Mouse (Mus musculus) 3T3-L1 (cell line): ENCODE measurements at regions not wholly inside any gene's neighbourhood (a gene's known extent, or its start where the extent isn't known, plus 50 kb on each side); places are given as distances from the start of the nearest gene placed in this dataset.
A peak's percentile ranks its signal among the peaks of the same experiment; 100 is the strongest.

Experiments used
- DNase-seq: peaks from one replicate; pipeline ENCODE4 v3.0.0-alpha.2; 2015; ENCODE audit warnings: low read depth, low spot score

DNA sequence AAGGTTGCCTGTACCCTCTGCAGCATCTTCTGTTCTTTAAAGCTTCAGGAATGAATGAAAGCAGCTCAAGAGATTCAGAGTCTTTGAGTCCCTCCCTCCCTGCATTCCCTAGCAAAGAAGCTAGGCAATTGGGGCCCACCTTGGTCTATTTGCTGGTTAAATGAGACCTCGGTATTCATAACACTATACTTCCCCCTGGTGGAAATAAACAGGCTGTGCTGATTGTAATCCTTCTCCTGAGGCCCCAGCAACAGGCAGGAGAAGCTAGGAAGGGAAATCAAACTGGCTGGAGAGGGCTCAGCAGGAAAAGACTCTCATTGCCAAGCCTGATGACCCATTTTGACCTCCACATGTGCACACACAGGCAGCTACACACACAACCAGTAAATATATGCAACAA, 137.1 kb downstream of the Sh3bp4 start:
- peak; percentile 65 for DNase-seq

DNA sequence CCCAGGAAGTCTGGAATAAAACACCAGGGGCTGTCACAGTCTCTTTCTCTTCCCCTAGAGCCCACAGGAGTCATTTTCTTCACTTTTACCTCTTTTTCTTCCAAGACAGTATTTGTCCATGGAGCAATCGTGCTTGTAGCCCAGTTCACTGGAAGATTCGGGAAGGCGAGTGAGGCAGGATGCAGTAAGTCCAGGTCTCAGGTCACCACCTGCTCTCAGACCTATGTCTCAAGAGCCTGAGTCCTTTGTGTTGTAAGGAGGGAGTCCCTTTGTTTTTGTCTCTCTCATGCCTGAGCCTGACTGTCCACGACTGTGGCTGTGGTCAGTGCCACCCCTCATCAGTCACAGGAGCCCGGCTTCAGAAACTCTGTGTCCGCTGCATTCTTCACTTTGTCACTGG, 140.9 kb downstream of the Sh3bp4 start:
- DNase-seq = no peak

DNA sequence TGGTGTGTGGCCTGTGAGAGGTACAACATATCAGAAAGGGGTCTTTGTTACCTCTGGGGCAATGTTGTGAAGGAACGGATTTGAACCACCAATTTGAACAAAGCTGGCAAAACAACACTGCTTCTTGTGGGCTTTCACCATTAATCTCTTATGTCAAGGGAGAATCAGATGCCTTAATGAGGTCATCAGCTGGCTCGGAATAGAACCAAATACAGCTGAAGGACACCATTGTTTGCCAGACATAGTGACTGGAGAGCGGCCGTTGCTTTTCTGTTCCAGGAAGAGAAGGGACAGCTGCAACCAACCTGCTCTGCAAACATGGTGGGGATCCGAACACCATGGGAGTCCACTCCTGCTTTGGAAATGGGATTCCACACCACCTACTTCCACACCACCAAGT, 158.2 kb downstream of the Sh3bp4 start:
- no peak for DNase-seq

DNA sequence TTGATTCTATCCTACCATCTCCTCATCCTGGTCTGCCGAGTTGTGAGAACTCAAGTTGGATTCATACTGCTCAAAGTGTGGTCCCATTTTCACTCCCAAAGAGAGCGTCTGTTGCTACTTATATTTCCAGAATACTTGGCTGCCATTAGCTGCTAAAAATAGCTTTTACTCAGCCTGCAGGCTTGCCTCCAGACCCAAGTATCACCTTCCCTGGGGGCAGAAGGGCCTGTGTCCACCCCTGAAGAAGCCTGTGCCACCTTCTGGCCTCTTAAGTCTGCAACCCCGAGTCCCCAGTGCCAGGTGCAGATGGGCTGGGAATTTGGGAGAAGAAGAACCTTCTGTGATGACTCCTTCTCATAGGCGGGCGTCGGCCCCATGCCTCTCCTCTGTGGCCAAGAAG, 161.5 kb downstream of the Sh3bp4 start:
- peak; percentile 26 for DNase-seq

DNA sequence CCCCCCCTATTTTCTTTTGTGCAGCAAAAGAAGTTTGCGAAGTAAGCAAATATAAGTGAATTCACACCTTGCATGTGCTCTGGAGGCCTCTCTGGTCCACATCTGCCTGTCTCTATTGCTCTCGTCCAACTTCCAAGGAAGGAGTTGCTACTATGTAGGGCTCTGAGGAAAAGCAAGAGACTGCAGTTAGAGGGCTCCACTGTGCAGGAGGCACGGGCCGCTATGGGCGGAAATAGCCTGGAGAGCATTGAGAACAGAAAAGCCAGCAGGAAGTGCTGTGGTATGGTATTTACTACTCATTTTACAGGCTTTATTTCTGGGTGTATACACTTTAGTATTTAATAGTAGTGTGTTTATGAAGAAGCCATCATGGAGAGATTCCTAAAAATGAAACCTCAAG, 162.2 kb downstream of the Sh3bp4 start:
- peak; percentile 11 for DNase-seq

DNA sequence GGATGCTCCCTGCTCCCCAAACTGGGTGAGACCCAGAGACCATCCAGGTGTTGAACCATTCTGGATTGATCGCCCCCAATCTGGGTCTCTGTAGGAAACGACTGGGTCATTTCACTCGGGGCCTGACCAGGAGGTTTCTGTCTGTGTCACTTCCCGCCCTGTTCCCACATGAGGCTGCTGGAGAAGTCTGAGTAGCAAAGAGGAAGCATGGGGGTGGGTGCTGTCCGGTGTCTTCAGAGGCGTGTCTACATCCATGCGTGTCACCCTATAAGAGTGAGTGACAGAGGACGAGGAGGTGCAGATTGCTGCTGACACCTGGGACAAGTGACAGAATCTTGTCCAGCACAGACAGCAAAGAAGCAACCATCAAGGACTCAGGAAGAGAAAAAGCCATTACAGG, 164.7 kb downstream of the Sh3bp4 start:
- no peak for DNase-seq

DNA sequence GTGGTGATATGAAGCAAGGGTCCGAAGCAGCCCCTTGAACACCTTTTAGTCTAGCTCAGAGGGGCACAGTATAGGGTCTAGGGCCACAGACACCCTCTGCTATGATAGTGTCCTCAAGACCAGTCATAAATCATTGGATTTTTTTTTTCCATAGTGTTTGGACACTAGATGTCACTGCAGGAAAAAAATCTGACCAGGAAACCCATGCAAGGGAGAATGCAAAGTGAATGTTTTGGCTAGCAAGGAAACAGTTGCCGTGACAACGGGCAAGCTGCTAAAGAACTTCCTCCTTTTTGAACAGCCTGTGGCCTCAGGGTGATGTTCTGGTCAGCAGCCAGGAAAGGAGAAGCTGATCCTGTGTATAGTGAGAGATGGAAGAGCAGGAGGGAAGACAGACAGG, 165.1 kb downstream of the Sh3bp4 start:
- peak; percentile 92 for DNase-seq

DNA sequence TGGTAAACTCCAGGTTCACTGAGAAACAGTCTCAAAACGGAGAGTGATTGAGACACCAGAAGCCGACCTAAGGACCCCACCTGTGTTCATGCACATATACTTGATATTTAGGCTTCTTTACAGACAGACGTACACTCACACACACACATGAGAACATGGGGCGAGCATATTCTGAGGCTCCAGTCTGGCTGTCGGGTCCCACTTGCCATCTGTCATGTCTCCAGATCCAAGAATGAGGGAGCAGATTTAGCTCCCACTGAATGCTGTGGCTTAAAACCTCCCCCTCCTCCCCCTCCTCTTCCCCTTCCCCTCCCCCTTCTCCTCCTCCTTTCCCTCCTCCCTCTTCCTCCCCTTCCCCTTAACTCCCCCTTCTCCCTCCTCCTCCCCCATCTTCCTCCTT, 167.5 kb downstream of the Sh3bp4 start:
- DNase-seq = no peak

DNA sequence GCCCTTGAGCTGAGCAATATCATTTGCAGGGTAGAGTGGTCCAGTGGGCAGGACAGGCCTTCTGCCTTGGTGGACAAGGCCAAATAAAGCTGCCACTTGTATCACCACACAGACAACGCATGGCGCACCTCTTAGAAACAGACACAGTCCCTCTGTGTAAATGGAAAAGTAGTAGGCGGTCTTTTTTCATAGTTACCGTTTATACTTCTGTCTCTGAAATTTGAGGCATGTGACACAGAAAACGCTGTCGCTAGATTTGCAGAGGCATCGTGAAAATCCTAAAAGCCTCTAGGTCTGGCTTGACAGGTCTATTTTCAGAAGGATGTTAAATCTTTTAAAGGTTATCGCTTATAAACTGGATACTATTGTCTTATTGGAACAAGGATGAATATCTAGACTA, 174.4 kb downstream of the Sh3bp4 start:
- DNase-seq = no peak

DNA sequence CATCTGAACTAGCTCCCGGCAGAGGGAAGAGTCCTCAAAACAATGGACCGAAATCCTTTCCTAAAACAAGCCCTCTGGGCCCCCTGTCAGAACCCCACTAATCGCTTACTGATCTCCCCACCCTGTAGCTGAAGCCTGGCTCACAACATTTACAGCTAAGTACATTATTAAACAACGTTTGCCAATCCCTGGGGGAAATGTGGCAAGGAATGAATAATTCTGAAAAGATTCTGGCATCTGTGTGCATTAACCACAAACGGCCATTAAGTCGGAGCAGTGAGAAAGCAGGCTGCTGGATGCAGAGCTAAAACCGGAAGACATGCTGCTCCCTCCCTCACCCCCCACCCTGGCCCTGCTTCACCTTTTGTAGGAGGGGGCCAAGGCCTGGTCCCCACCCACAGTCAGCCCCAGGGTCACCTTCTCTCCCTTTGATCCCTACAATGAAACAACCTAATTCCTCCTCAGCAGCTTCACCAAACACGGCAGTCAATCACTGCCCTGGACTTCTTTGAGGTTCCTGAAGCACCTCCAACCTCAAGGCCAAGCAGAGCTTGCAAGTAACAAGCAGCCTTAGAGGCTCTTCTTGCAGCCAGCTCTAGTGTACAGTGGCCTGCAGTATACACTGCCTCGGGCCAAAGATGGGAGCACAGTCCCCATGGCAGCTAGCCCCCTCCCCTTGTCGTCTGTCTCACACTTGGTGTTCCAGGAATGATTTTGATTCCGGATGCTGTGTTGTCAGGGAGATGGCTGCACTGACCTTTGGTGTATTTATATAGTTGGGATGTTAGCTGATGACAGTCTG, 175.2 kb downstream of the Sh3bp4 start:
- DNase-seq = peak; percentile 95

DNA sequence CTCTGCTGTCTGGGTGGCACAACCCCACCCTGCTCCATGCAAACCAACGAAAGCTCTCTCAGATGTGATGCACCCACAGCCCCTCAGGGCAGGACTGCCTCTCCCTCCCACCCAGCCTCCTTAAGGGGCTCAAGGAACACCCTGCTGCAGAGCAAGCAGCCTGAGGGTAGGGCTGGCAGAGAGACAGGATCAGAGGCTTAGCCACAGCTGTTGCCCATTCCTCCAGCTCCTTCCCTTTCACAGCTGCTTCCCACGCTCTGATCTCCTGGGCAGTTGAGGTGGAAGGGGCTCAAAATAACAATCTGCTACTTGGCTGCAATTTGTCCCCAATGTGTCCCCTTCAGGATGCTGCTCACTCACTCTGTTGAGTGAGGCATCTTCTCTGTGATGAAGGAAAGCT, 181.5 kb downstream of the Sh3bp4 start:
- no peak for DNase-seq

DNA sequence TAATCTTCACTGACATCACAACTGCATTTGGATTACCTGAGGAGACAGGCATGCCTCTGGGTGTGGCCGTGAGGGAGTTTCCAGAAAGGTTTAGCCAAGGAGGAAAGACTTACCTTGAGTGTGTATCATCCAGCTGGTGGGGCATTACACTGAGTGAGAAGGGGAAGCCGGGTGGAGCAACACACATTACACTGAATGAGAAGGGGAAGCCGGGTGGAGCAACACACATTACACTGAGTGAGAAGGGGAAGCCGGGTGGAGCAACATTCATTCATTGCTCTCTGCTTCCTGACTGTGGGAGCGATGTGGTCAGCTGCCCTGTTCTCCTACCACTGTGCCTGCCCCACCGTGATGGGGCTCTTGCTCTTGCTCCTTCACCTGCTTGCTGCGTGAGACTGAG, 182.3 kb downstream of the Sh3bp4 start:
- no peak for DNase-seq

DNA sequence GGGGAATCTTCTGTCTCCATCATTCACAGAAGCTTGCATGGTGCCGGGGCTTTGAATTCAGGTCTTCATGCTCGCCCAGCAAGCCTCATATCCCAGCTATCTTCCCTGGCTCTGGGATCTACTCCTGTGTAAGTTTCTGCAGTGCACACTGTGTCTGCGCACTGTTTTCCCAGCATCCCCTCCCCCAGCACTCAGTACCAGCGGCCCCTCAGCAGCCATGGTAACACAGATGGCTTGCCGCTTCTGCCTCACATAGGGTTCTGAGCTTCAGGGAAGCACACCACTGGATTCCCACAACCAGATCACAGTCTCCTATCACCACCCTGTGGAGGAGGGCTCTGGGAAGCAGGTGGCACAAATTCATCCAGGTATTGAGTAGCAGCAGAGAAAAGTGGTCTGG, 187.7 kb downstream of the Sh3bp4 start:
- no peak for DNase-seq

DNA sequence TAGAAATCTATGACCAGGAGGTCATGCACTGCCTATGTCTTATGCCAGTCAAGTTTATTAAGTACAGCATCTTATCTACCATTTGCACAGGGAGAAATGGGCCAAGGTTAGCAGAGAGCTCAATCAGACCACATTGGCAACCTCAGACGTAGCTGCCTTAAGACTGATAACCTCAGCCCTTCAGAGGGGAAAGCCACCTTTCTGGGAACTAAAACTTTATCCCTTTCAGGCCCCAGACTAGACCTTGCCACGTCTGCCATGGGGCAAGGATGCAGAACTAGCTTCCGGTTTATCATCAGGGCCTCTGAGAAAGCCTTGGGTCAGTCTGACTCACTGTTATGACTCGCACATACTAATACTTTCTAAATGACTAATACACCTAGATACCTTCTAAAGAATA, 188.8 kb upstream of the Agap1 start:
- DNase-seq = peak; percentile 72

DNA sequence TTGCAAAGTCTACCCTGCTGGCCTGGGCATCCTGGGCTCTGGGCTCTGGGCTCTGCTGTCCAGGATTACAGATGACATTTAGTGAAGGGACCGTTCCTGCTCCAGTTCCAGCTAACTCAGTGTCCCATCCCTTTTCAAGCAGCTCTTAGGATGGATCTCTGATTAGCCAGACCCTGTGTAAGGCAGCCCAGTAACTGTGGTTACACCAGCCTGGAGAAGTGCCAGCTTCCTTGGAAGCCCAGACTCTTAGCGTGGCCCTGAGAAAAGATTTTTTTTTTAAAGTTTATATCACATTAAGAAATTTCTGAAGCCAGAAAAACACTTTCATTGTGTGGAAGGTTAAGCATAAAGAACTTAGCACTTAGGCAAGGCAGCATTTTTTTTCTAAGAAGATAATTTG, 185.8 kb upstream of the Agap1 start:
- peak; percentile 47 for DNase-seq

DNA sequence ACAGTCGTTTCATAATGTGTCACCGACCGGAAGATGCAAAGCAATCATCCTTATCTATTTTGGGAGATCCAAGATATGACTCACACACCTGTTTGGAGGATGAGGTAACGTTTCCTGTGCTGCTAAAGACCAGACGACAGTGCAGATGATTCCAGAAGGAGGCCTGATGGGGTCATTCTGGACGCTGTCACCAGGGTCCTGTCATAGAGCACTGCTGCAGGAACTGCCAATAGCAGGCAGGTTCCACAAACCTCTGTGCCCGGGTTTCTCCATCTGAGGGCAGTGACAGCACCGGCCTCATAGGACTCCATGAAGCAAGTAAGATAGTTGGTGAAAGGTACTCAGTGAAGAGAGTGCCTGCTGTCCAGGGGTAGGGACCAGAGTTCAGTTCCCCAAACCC, 182.9 kb upstream of the Agap1 start:
- DNase-seq = no peak

DNA sequence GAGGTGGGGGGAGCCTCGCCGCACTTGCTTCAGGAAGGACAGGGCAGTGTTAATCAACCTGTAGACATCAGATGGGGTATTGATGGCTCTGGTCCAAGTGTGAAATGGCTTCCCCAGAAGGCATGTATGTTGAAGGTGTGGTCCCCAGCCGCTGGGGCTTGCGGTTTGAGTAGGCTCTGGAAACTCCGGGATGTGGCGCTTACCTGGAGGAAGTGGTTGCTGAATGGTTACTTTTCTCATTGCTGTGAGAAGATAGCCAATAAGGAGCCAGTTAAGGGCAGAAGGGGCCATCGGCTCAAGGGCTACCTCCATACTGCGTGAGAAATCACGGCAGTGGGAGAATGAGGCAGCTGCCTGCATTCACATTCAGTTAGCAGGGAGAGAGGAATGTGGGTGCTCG, 181.6 kb upstream of the Agap1 start:
- no peak for DNase-seq

DNA sequence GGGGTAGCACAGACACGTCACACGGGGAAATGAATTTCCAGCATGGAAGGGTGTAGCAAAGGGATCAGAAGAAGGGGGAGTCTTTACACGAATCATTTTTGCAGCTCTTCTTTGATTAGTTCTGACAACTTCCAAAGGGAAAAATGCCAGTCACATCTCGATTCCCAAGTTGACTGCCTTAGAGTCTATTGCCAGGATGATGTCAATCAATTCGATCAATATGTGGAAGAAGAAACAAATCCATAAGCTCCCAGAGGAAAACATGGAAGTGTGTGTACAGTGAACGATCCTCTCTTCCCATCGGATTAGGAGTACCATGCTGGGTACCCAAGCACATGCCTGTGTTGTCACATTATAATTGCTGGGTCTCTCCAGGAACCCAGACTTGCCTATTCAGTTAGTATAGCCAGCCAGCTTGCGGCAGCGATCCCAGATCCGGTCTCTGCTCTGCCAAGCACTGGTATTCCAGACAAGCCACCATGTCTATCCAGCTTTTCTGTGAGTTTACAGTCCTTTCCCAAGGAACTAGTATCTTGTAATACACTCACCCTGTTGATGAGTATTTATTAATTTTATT, 180.7 kb upstream of the Agap1 start:
- no peak for DNase-seq

DNA sequence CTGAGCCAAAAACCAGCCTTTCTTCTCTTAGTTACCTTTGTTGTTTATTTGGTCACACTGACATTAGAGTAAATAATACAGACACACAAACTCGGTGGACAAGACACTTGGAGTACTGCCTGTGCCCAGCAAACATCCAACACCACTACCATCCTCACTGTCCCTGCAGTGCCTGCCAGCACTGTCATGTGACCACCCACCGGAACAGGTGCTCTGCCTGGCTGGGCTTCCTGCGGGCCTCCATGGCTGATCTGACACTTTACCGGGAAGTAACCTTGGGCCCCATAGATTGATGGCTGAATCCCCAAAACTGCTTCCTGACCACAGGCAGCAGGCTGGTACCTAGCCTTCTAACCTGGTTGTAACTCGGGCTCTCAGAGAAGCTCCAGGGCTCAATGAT, 175.2 kb upstream of the Agap1 start:
- no peak for DNase-seq

DNA sequence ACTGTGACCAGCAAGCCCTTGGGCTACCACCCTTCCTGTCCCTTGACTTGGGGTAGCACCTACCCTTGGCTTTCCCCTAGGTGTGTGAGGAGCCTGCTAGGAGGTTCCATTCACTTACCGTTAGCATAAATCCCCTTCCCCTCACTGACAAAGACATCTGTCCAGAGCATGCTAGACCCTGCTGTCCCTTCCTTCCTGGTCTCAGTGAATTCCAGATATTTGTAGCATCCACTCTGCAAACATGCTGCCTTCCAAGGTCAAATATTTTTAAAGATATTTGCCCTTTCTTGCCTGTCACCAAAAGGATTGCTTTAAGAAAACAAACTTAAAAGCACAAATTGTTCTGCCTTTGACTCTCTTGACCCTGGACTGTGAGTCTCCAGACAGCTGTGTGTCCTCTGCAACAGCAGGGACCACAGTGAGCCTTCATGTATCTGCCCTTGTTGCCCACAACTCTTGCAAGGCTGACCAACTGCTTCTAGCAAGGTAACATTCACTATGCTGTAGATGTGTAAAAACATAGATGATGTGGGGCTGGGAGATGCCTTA, 173.4 kb upstream of the Agap1 start:
- no peak for DNase-seq

DNA sequence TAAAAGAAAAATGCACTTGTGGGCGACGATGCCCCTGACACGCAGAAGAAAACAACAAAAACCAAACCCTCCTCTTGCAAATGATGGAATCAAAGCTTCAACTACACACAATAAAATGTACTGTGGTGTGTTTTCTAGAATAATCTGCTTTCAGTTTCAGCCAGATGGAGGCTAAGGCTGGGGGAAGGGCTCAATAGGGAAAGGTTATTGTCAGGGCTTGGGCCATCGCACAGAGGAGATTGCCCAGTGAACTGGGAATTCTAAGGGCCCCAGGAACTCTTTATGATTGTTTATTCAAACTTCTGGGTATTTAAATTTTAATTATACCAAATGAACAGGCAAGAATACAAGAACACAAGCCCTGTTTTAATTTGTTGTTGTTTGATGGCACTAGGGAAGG, 169.6 kb upstream of the Agap1 start:
- DNase-seq = no peak

DNA sequence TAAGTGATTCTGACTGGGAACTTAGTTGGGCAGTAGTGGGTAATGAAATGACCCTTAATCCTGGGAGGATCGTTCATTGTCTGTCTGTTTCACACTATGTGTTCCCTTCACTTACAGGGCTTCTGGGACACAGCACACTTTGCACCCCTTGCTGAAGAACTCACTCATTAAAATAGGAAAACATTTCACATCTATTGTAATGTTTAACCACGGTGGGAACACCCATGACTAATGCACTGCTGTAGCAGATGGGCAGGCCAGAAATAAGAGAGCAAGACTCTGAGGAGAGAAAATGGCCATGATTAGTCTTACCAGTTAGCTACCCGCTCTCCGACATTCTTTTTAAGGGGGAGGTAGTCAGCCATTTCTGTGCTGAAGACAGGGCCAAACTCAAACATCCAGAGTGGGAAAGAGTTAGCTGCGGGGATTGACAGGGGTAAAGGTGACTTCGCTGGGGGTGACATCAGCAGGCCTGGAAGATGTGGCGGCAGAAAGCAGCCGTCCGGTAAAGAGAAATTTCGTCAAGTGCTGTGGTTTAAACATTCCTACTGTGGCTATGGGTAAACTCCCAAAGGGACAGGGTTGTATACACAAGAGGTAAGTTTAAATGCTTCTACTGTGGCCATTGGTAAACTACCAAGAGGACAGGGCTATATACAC, 167.3 kb upstream of the Agap1 start:
- no peak for DNase-seq

DNA sequence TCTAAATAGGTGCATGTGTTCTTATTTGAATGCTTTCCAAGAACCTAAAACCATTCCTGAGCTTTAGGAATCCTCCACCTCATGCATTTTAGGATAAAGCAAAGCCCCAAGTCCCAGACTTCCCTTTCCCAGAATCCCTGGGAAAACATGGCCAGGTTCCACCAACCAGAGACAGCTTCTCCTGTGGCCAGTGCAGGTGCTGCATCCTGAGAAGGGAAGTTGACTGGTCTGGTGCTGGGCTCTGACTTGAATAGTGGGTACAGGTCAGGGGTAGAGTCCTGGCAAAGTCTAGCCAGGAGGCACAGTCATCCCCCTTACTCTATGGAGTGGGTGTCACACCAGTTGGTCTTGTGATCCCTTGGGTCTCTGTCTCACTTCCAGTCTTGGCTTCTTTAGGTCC, 166.6 kb upstream of the Agap1 start:
- DNase-seq = no peak
